Mouse (Mus musculus) olfactory bulb, adult 2 months (tissue): ENCODE results near the gene Mgat5. TPM values are rescaled to one million over a fixed set of nuclear protein-coding genes. Genes with fewer than 3 reads are reported as not detected.

Source experiments
- H3K27ac ChIP-seq: fragments of 200-500 bp; 2 replicates; pipeline ENCODE4 v1.5.1; 2012; ENCODE audit warnings: low read depth, low read length; ENCODE audit not compliant: insufficient read depth
- H3K4me1 ChIP-seq: fragments of 200-500 bp; 2 replicates; pipeline ENCODE4 v1.6.1; 2012; ENCODE audit warnings: low read length; ENCODE audit not compliant: control insufficient read depth, insufficient read depth
- H3K4me3 ChIP-seq: fragments of 200-500 bp; 2 replicates; pipeline ENCODE4 v1.5.1; 2012; ENCODE audit warnings: mild to moderate bottlenecking, low read depth, low read length, moderate library complexity; ENCODE audit not compliant: insufficient read depth
- CTCF ChIP-seq: fragments of 200-500 bp; IDR thresholded peaks from 2 replicates; pipeline ENCODE4 v1.5.1; 2012; ENCODE audit warnings: low read depth, mild to moderate bottlenecking, low read length, moderate library complexity; ENCODE audit not compliant: insufficient read depth
- POLR2A ChIP-seq: fragments of 200-500 bp; IDR thresholded peaks from 2 replicates; pipeline ENCODE4 v1.6.1; 2012; ENCODE audit warnings: mild to moderate bottlenecking, low read depth, low read length, moderate library complexity; ENCODE audit not compliant: insufficient read depth
- WGBS: fragments of 180-500 bp; shearing (Covaris S2); methylation state at CpG from one replicate; pipeline ENCODE4 v1.1.7; 2018; 5-methylcytosine and 5-hydroxymethylcytosine counted together
- polyA plus RNA-seq: library from polyadenylated mRNA; stranded (reverse); fragments of >200 nt; gene quantifications from 2 replicates; pipeline ENCODE4 v1.2.4, GENCODE M21; 2012; ENCODE audit warnings: low replicate concordance; ENCODE audit not compliant: missing spikeins, insufficient read depth, insufficient read length

Gene Mgat5
- polyA plus RNA-seq, 1 experiment: 101 TPM

DNA sequence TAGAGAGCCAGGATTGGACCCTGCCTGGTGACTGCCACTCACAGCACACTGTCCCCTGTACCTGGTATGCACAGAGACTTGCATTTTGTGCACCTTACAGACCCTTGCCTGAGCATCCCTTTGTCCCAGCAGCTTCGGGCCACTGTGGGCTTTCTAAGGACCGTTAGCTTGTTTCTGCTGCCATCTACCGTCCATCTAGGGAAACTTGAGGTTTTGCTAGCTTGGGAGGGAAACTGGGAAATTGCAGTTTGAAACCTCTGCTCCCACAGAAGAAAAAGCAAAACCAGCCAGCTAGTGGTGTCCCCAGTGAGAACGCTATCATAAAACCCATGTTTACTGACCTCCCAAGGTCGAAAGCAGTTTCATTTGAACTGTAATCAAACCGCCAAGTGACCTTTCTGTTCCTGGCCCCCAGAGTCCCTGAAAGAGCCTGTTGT, 254.2 kb downstream of the Mgat5 start:
- Histone ChIP-seq H3K4me1 (peaks cover 5% of the 10 kb centered on the region), H3K27ac (no peak overlapping the region), H3K4me3 (no peak overlapping the region)
- WGBS: 8% methylated on average over 6 of the region's 6 CpGs
- peak; percentile 51 for TF ChIP-seq CTCF
- TF ChIP-seq POLR2A: no peak

- H3K4me3 ChIP-seq: no peak overlapping the region
- H3K27ac ChIP-seq: no peak overlapping the region
- peaks cover 5% of the 10 kb centered on the region for H3K4me1 ChIP-seq
- no peak for TF ChIP-seq POLR2A
- TF ChIP-seq CTCF: no peak
- WGBS: 80% methylated on average over 7 of the region's 7 CpGs
Observed at GRCm38 (mm10) chr1:127459576-127459975, 254.8 kb downstream of the Mgat5 start.

DNA sequence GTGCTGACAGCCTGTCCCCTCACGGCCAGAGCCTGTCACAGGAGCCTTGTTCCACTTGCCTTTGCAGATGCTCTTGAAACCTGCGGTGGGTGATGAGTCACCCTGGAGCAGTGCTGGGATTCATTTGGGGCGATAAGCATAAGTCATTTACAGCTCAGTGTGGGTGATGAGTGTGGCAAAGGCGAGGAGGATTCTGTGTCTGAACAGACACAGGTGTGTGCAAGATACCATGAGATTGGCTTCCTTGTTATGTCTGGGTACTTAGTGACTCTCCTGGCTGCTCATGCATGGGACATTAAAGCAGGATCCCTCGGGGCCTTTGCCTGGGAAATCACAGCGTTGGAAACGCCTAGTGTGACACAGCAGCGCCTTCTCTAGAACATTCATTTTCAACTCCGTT, 256.2 kb downstream of the Mgat5 start:
- 47% methylated on average over 9 of the region's 9 CpGs for WGBS
- Histone ChIP-seq H3K4me1 (peaks cover 5% of the 10 kb centered on the region), H3K27ac (no peak overlapping the region), H3K4me3 (no peak overlapping the region)
- no peak for TF ChIP-seq CTCF
- no peak for TF ChIP-seq POLR2A

- H3K27ac ChIP-seq: no peak overlapping the region
- WGBS: 87% methylated on average over 6 of the region's 6 CpGs
- H3K4me1 ChIP-seq: peaks cover 2% of the 10 kb centered on the region
- no peak overlapping the region for H3K4me3 ChIP-seq
- TF ChIP-seq CTCF: no peak
- TF ChIP-seq POLR2A: no peak
Observed at GRCm38 (mm10) chr1:127464041-127464440, 259.2 kb downstream of the Mgat5 start.

- Histone ChIP-seq H3K4me1 (peaks cover 2% of the 10 kb centered on the region), H3K4me3 (no peak overlapping the region), H3K27ac (no peak overlapping the region)
- TF ChIP-seq POLR2A: no peak
- TF ChIP-seq CTCF: no peak
- WGBS: 55% methylated on average over 6 of the region's 6 CpGs
Observed at GRCm38 (mm10) chr1:127465292-127465691, 260.5 kb downstream of the Mgat5 start.

- no peak overlapping the region for H3K27ac ChIP-seq
- WGBS: 95% methylated on average over 5 of the region's 5 CpGs
- H3K4me1 ChIP-seq: no peaks in the 10 kb centered on the region; the same call in 1 of the 2 replicates
- H3K4me3 ChIP-seq: no peak overlapping the region
- TF ChIP-seq POLR2A: no peak
Observed at GRCm38 (mm10) chr1:127467238-127467637, 262.4 kb downstream of the Mgat5 start.

DNA sequence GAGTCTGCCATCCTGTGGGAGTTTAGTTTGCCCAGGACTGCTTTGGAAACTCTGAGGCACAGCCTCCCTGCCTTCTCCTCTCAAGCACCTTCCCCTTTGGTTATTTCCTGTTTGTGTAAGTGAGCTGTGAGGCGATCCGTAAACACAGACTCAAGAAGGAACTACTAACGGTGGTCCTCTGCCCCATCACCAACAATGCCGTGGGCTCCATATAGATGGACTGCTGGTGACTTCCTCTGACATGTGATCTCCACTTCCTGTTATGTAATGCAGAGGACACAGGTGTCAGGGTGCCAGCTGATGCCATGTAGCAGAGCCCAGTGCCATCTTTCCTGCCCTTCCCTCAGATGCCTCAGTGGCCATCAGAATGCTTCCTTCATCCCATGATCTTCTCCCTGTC, 265.4 kb downstream of the Mgat5 start:
- no peak for TF ChIP-seq POLR2A
- Histone ChIP-seq H3K4me1 (no peaks in the 10 kb centered on the region; the same call in 1 of the 2 replicates), H3K4me3 (no peak overlapping the region), H3K27ac (no peak overlapping the region)
- 84% methylated on average over 4 of the region's 4 CpGs for WGBS

GRCm38 (mm10) chr1:127475756-127476155, 270.9 kb downstream of the Mgat5 start:
- H3K4me1 ChIP-seq: no peaks in the 10 kb centered on the region; the same call in 1 of the 2 replicates
- 83% methylated on average over 5 of the region's 5 CpGs for WGBS

GRCm38 (mm10) chr1:127482911-127483310, 278.1 kb downstream of the Mgat5 start:
- Histone ChIP-seq H3K4me3 (no peak overlapping the region), H3K4me1 (peaks cover 2% of the 10 kb centered on the region; the same call in 1 of the 2 replicates), H3K27ac (no peak overlapping the region)
- TF ChIP-seq POLR2A: no peak
- no peak for TF ChIP-seq CTCF
- WGBS: 44% methylated on average over 10 of the region's 10 CpGs

More at GRCm38 (mm10) chr1:127475756-127476155, 270.9 kb downstream of the Mgat5 start:
- H3K4me3 ChIP-seq: no peak overlapping the region
- H3K27ac ChIP-seq: no peak overlapping the region
- TF ChIP-seq CTCF: no peak
- TF ChIP-seq POLR2A: no peak

DNA sequence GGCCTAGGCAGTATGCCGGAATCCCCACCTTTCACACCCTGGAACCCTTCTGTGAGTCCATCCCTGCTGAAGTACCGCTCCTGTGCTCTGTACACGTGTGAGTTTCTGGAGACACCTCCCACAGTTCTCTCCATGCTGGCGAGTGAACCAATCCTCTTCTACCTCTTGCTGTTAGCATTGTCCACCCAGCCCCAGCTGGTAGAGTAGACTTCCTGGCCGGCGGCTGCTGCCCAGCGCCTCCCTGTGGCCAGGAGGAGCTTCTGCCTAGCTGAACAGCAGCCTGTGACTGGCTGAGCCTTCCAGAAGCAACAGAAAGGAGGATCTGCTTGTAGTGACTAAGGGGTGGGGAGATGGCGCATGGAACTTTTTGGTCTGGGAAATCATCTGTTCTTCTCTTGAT, 279.4 kb downstream of the Mgat5 start:
- no peak overlapping the region for H3K27ac ChIP-seq
- TF ChIP-seq POLR2A (no peak), CTCF (no peak)
- no peak overlapping the region for H3K4me3 ChIP-seq
- peaks cover 2% of the 10 kb centered on the region; the same call in 1 of the 2 replicates for H3K4me1 ChIP-seq
- WGBS: 95% methylated on average over 8 of the region's 8 CpGs
